Mouse (Mus musculus) left cerebral cortex, postnatal 14 days (tissue): ENCODE measurements around the gene Upk2. TPM values are rescaled to one million over a fixed set of nuclear protein-coding genes. Genes with fewer than 3 reads are reported as not detected.

Source experiments
- DNase-seq, 2 experiments: peaks; one replicate each; pipeline ENCODE4 v3.0.0; 2021 to 2022; ENCODE audit warnings: low spot score in 2 of 2, mixed read lengths in 1 of 2
- intact Hi-C: fragments of 180-260 bp; cut with DNase I; formaldehyde crosslinking; loops from one replicate; pipeline ENCODE4 v1.15.1; 2025
- long read RNA-seq, 2 experiments: library from polyadenylated mRNA; stranded (forward); transcript quantifications; one replicate each; pipeline ENCODE4 v2.0.0; 2021
- total RNA-seq, 2 experiments: library from RNA; stranded (reverse); gene quantifications; 2 replicates each; pipeline ENCODE4 v1.2.3; 2021

The Upk2 gene
- total RNA-seq = not detected
- long read RNA-seq, experiment 1 = 0 reads
- long read RNA-seq, experiment 2 = 0 reads

GRCm38 (mm10) chr9:44454891-44455220 is at the start of gene Upk2:
Gene Upk2, minus strand, starts transcription at chr9:44454976.
- intact Hi-C loops = loop anchor here (2.0 kb wide), 1 partner anchor 48 kb away; no protein-coding TSS in a partner anchor
- no peak for DNase-seq

GRCm38 (mm10) chr9:44502006-44502405 is 47.2 kb upstream of the Upk2 start:
- DNase-seq = peak; percentile 77 to 87
- intact Hi-C loops = loop anchor here (2.0 kb wide), 1 partner anchor 47 kb away; the partner anchor contains the start of gene Upk2

- DNase-seq = no peak
- intact Hi-C loops = no loop called here
These were observed 46.6 kb upstream of the Upk2 start for GRCm38 (mm10) chr9:44501206-44501879.

GRCm38 (mm10) chr9:44500638-44501175 is 45.9 kb upstream of the Upk2 start:
- no peak for DNase-seq
- intact Hi-C loops = no loop called here

- intact Hi-C loops = no loop called here
These were observed 45.4 kb upstream of the Upk2 start for GRCm38 (mm10) chr9:44500163-44500533.

GRCm38 (mm10) chr9:44499356-44500162 is 44.8 kb upstream of the Upk2 start:
- intact Hi-C loops = loop anchor here (2.0 kb wide), 1 partner anchor 17 kb away; the partner anchor contains the start of gene Bcl9l
- DNase-seq = no peak

More at GRCm38 (mm10) chr9:44500163-44500533, 45.4 kb upstream of the Upk2 start:
- no peak for DNase-seq

DNA sequence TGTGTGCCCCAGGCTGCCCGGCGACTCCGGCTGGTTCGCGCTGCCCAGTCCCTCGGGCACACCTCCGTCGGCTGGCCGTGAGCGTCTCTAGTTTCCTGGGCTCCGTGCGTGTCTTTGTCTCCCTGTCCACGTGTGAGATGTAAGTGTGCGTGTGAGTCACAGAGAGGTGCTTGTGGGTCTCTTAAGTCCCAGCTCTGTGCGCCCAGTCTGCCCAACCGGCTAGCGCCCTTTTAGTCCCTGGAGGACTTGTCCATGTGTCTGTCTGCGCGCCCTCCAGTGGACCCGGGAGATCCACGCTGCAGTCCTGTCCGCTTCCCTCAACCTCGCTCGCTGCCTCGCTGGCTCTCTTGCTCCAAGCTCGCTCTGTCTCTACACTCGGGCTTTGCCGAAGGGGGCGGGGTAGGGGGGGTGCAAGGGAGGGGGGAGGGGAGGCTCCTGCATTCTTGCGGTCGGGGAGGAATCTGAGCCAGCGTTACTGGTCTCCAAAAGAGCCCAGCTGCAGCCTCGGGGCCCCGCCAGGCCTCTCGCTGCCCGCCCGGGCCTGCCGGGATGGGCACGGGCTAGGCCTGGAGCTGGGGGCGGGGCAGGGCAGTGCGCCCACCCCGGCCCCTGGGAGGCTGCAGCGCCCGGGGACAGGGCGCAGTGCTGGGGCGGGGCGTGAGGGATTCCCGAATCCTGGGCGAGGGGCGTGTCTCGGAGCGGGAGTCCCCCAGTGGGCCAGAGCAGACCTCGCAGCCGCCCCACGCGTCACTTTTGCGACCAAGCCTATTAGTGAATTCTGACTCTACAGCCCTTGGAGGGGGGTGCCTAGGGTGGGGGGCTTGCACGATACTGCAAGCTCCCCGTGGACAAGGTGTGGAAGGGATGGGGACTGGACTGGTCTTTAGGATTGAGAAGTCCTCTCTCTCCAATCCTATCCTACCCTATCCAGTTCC is 43.9 kb upstream of the Upk2 start:
- intact Hi-C loops = loop anchor here (2.0 kb wide), 1 partner anchor 16 kb away; the partner anchor contains the start of gene Bcl9l

DNA sequence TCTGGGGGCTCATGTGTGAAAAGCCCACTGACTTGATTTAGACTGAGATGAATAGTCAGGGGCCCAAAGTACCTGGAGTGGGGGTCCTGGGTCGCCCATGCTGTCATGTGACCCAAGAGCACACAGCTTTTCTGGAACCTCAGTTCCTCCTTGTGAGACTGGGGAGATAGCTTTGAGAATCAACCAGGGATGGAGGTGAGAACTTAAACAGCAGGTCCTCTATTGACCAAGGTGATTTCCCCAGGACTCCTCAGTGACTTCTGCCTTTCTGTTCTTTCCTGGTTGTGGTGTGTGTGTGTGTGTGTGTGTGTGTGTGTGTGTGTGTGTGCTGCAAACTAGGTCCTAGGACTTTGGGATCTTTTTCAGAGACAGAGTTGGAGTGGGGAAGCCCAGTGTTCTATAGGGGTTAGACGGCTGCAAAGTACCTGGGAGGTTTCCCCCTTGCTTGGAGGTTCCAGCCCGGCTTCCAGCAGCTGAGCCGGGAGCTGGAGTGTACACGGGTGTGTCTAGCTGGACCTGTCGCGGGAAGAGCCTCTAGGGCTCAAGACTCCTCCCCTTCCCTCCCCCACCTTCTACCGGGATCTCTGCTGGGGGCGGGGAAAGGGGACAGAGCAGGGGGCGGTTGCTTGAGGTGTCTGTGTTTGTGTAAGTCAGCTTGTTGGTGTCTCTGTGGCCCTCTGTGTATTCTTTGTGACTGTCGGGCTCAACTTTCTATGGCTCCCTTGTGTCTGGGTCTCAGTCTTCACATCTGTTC is 43.0 kb upstream of the Upk2 start:
- DNase-seq = no peak
- intact Hi-C loops = loop anchor here (2.0 kb wide), 1 partner anchor 15 kb away; the partner anchor contains the start of gene Bcl9l

More for the DNA sequence above, 43.9 kb upstream of the Upk2 start:
- peak in 1 of 2 experiments; percentile 62 for DNase-seq

DNA sequence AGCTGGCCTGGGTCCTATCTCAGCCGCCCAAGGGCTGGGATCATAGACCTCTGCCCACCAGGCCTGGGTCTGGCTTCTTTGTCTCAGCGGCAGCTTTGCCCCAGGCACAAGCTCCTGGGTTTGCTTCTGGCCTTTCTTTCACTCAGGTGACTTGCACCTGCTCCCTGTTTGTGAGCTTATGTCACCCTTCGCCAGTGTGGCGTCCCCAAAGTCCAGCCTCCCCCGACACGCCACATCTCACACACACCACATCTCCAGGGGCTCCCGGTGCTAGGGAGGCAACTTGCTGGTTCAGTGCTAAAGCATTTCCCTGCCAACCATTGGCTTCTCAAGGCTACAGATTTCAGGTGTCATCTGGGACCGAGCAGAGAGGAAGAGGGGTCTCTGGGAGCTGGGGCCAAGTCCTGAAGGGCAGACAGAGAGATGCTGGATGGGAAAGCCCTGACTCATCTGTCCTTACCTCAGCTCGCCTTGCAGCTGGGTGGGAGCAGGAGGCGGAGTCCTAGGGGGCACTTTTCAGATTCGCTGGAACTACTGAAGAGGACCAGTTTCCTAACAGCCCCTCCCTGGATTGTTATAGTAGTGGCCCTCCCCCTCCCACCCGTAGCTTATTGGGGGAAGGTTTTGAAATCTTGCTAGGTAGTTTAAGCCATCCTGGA is 42.2 kb upstream of the Upk2 start:
- intact Hi-C loops = no loop called here
- no peak for DNase-seq

GRCm38 (mm10) chr9:44495810-44496344 is 41.1 kb upstream of the Upk2 start:
- intact Hi-C loops = no loop called here
- no peak for DNase-seq

DNA sequence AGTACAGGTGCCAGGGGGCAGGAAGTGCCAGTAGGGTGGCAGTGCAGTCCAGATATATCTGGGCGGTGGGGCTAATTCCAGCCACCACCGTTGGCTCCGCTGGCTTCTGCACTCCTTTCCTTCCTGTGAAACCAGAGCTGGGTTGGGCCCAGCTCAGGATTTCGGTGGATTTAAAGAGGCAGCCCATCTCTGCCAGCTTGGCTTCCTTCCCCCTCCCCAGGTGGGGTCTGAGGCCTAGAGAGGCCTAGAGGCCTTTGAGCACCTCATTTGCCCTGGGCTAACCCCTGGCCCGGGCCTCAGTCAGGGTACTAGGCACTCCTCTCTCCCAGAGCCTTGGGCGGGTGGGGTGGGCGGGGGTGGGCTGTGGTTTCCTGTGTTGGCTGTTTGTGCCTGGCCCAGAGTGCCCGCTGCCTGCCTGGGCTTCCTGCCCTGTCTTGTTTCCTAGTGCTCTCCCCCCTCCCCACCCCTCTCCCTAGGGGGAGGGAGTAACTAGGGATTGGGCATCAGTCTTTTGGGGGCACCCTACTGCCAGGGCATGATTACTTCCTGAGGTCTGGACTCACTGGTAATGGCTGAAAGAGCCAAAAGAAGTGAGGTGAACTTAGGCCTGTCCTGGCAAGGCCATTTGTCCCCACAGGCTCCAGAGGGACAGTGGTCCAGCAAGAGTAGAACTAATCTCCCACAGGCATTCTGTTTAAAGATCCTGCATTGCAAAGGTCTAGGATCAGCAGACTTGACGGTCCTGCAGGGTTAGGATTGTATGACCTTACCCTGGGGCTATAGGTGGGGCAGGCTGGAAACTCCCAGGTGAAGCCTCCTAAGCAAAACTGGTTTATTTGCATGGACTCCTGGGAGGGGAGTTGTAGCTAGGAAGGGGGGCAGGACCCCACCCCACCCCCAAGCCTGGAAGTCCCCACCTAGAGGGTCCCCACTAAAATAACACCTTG is 40.4 kb upstream of the Upk2 start:
- intact Hi-C loops = no loop called here
- no peak for DNase-seq

DNA sequence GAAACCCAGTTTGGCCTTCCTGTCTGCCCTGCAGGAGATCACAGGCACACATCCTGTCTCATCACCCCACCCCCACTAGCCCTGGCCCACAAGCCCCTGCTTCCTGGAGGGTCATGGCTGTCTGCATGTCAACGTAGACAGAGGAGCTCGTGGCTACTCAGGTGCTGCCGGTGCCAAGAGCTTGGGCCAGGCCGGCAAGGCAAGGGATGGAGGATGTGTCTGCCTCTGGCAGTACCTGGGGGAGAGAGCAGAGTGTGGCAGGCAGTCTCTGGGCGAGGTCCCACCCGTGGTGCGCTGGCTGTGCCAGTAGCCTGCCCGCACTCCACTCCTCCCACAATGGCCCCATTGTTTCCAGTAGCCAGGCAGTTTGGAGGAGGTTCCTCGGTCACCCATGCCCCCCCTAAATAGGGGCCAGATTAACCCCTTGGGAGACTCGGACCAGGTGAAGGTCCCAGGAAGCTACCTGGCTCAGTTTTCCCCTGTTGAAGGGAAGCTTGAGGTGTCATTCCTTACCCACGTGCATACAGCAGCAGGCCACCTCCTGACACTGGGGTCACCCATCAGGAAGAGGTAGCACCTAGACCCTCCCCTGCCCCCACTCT is 39.6 kb upstream of the Upk2 start:
- no peak for DNase-seq
- intact Hi-C loops = no loop called here

DNA sequence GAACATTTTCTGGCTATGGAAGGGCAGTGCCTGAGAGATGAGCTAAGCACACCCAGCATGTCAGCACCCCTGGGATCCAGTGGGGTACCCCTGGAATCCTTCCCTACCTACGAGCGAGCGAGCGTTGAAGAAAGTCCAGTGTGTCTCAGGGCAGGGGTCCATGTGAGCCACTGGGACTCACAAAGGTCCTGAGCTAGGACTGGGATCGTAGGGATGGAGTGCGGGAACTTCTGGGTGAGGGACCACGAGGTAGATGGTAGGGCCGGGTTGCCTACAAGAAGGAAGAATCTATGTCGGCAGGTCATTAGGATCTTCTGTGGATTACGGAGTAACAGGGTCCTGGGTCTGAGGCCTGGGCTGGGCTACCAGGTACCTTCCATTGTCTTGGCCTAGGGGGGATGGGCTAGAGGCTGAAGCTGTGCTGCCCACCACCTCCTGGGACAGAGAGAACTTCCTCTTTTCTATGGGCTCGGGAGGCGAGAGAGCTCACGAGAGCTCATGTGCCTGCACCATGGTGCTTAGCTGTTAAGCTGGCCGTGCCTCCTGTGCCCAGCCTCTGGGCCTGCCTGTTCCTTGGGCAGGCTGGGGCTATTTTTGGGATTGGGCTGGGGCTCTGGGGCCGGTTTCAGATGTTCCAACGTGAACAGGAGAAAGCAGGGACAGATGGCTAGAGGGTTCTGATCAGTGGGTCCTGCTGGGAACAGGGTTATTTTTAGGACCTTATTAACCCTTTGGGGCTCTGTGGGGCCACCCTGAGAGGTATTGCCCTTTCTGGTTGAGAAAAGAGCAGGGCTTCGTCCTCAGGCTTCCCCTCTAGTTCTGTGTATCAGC is 38.1 kb upstream of the Upk2 start:
- intact Hi-C loops = no loop called here
- DNase-seq = no peak

DNA sequence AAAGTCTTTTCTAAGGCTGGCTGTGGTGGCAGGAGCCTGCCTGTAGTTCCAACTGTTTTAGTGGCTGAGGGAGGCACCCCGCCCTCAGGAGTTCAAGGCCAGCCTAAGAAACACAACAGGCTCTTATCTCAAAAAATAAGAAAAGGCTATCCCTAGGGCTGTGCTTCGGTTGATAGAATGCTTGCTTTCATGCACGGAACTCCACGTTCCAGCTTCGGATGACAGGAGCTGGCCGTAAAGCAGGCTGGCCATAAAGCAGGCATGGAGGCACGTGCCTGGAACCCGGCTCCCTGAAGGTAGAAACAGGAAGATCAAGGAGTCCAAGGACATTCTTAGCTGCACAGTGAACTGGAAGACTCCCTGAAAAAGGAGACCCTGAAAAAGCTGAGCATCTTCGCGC is 36.6 kb upstream of the Upk2 start:
- no peak for DNase-seq
- intact Hi-C loops = no loop called here
